Mouse (Mus musculus) bone marrow, adult 2 months (tissue): ENCODE data around the gene Myoz1.

Experiments
- CTCF ChIP-seq: fragments of 200-500 bp; IDR thresholded peaks from 2 replicates; pipeline ENCODE4 v1.5.1; 2011; ENCODE audit warnings: low read length, control low read depth; ENCODE audit not compliant: control insufficient read depth, insufficient read depth
- POLR2A ChIP-seq: fragments of 200-500 bp; IDR thresholded peaks from 2 replicates; pipeline ENCODE4 v1.6.1; 2011; ENCODE audit warnings: low read depth, mild to moderate bottlenecking, control low read depth, low read length, borderline replicate concordance; ENCODE audit not compliant: control insufficient read depth

DNA sequence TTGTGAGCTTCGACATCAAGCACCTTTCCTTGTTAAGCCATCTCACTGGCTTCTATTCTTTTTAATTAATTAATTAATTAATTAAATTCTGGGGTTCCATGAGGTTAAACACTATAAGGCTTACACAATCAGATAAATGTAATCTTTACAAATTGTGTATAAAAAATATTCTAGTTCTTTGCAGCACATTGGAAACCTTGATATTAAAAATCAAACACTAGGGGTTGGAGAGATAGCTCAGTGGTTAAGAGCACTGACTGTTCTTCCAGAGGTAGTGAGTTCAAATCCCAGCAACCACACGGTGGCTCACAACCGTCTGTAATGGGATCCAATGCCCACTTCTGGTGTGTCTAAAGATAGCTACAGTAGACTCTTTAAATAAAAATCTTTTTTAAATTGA, 33.4 kb downstream of the Myoz1 start:
- TF ChIP-seq CTCF (no peak), POLR2A (no peak)
